Mouse (Mus musculus) megakaryocyte, embryonic 14.5 days (primary cell): ENCODE data around the gene Gpc6. TPM values are rescaled to one million over a fixed set of nuclear protein-coding genes. Genes with fewer than 3 reads are reported as not detected.

Source experiments
- H3K27me3 ChIP-seq: replicated peaks from 2 replicates; pipeline ENCODE3; 2012; ENCODE audit warnings: inconsistent platforms
- H3K36me3 ChIP-seq: replicated peaks from 2 replicates; pipeline ENCODE3; 2012; ENCODE audit warnings: low read length, inconsistent platforms, mixed read lengths
- H3K4me1 ChIP-seq: 2 replicates; pipeline ENCODE4 v1.6.1; 2012; ENCODE audit warnings: inconsistent platforms
- H3K4me3 ChIP-seq: replicated peaks from 2 replicates; pipeline ENCODE3; 2012; ENCODE audit warnings: moderate library complexity, mild to moderate bottlenecking, inconsistent platforms
- H3K9me3 ChIP-seq: 2 replicates; pipeline ENCODE4 v1.6.1; 2012; ENCODE audit warnings: inconsistent platforms
- FLI1 ChIP-seq: IDR thresholded peaks from 2 replicates; pipeline ENCODE4 v1.6.1; 2012; ENCODE audit warnings: low read length, inconsistent platforms, mixed read lengths
- GATA1 ChIP-seq: IDR thresholded peaks from 3 replicates; pipeline ENCODE4 v1.6.1; 2012; ENCODE audit warnings: mixed read lengths, low read length, inconsistent platforms, borderline replicate concordance
- polyA plus RNA-seq: library from polyadenylated mRNA; stranded (reverse); fragments of >175 nt; gene quantifications from 2 replicates; pipeline ENCODE4 v1.2.3, GENCODE M21; 2012; ENCODE audit warnings: low replicate concordance; ENCODE audit not compliant: insufficient read depth

Gene Gpc6
- polyA plus RNA-seq, 1 experiment, result not detected

DNA sequence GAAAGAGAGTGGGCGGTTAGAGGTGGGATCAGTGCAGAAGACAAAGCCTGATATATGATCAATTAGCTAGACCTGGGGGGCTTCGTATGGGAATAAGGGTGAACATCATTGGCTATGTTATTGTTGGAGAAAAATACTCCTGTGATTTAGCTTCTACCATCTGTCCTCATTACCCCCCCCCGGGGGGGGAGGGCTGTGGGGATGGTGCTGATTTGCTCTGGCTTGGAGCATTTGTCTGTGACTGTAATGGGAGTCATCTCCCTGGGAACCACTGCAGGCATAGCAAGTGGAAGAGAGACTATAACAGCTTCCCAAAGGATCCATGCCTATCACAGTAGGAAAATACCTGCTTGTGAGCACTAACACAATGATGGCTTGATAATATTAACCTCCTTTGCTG is 783.7 kb downstream of the Gpc6 start:
- TF ChIP-seq FLI1, result no peak
- no peak for TF ChIP-seq GATA1
- peaks cover 42% of the 10 kb centered on the region for H3K9me3 ChIP-seq
- H3K4me1 ChIP-seq, result no peaks in the 10 kb centered on the region
- H3K36me3 ChIP-seq, result no peaks in the 10 kb centered on the region
- H3K4me3 ChIP-seq, result no peak overlapping the region
- no peaks in the 10 kb centered on the region for H3K27me3 ChIP-seq

GRCm38 (mm10) chr14:117710463-117710911 is 785.4 kb downstream of the Gpc6 start:
- Histone ChIP-seq H3K27me3 (no peaks in the 10 kb centered on the region), H3K4me3 (no peak overlapping the region), H3K4me1 (no peaks in the 10 kb centered on the region), H3K36me3 (no peaks in the 10 kb centered on the region), H3K9me3 (peaks cover 41% of the 10 kb centered on the region)
- no peak for TF ChIP-seq GATA1
- TF ChIP-seq FLI1, result no peak

- H3K4me3 ChIP-seq, result no peak overlapping the region
- TF ChIP-seq GATA1 (no peak), FLI1 (no peak)
- H3K4me1 ChIP-seq, result no peaks in the 10 kb centered on the region
- no peaks in the 10 kb centered on the region for H3K27me3 ChIP-seq
- H3K36me3 ChIP-seq, result no peaks in the 10 kb centered on the region
- peaks cover 39% of the 10 kb centered on the region for H3K9me3 ChIP-seq
Measured at GRCm38 (mm10) chr14:117712311-117712710, 787.2 kb downstream of the Gpc6 start.

GRCm38 (mm10) chr14:117714165-117714564 is 789.0 kb downstream of the Gpc6 start:
- Histone ChIP-seq H3K36me3 (no peaks in the 10 kb centered on the region), H3K9me3 (peaks cover 43% of the 10 kb centered on the region)

GRCm38 (mm10) chr14:117716305-117716704 is 791.2 kb downstream of the Gpc6 start:
- Histone ChIP-seq H3K4me3 (no peak overlapping the region), H3K27me3 (no peaks in the 10 kb centered on the region), H3K9me3 (peaks cover 33% of the 10 kb centered on the region), H3K36me3 (no peaks in the 10 kb centered on the region), H3K4me1 (no peaks in the 10 kb centered on the region)
- TF ChIP-seq GATA1, result no peak
- TF ChIP-seq FLI1, result no peak

More at GRCm38 (mm10) chr14:117714165-117714564, 789.0 kb downstream of the Gpc6 start:
- TF ChIP-seq GATA1 (no peak), FLI1 (no peak)
- Histone ChIP-seq H3K4me1 (no peaks in the 10 kb centered on the region), H3K4me3 (no peak overlapping the region), H3K27me3 (no peaks in the 10 kb centered on the region)

DNA sequence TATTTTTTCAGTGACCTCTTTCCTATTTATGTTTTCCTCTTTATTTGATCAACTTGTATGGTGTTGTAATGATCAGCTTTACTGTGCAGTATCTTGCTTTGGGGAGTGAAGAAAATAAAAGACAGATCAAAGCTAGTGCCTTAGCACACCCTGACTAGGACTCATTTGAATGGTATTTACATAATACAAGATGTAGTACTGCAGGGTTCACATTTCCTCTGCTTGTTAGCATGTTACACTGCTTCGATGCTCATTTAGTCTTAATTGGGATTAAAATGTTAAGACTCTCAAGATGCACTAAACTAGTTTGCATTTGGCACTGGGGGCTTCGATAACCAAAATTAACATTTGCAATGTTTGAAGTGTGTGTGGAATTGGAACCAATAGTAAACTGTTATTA is 803.6 kb downstream of the Gpc6 start:
- no peaks in the 10 kb centered on the region for H3K27me3 ChIP-seq
- H3K4me1 ChIP-seq, result no peaks in the 10 kb centered on the region
- H3K4me3 ChIP-seq, result no peak overlapping the region
- no peak for TF ChIP-seq FLI1
- TF ChIP-seq GATA1, result no peak
- H3K9me3 ChIP-seq, result peaks cover 14% of the 10 kb centered on the region
- no peaks in the 10 kb centered on the region for H3K36me3 ChIP-seq

DNA sequence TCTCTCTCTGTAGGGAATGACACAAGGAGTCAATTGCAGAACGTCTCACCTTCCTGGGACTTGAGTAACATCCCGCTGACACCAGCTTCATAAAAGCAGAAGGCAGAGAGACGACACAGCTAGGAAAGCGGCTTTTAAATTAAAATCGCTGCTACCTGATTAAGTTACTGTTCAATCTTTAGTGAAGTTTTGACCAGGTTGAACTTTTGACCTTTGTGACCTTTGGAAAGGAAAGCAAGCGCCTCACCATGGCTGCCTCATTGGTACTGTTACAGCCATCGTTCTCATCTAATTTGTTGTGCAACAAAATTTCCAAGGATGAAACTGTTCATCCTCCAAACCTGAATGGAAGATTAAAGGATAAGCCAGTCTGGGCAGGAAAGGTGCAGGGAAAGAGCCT is 830.1 kb downstream of the Gpc6 start:
- TF ChIP-seq FLI1 (no peak), GATA1 (no peak)
- H3K27me3 ChIP-seq, result no peaks in the 10 kb centered on the region
- H3K4me3 ChIP-seq, result no peak overlapping the region
- peaks cover 45% of the 10 kb centered on the region for H3K9me3 ChIP-seq
- no peaks in the 10 kb centered on the region for H3K36me3 ChIP-seq
- no peaks in the 10 kb centered on the region for H3K4me1 ChIP-seq

DNA sequence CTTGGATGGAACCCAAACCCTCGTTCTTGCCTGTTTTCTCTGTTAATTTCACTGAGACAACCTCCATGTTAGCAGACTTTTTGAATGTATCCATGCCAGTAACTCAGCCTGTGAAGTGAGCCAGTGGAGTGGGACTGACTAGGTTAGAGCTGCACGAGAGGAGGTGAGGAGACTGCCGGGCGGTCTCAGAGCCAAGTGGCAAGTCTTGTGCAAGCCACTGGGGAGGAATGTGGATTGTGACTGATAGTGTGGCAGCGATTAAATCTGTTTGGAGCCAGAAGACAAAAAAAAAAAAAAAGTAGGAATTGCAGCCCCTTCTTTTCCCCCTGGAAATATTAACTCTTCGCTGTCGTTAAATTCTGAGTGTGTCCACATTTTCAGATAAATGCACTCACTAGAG is 831.4 kb downstream of the Gpc6 start:
- Histone ChIP-seq H3K9me3 (peaks cover 37% of the 10 kb centered on the region), H3K36me3 (no peaks in the 10 kb centered on the region), H3K4me1 (no peaks in the 10 kb centered on the region), H3K27me3 (no peaks in the 10 kb centered on the region), H3K4me3 (no peak overlapping the region)
- TF ChIP-seq GATA1 (no peak), FLI1 (no peak)

DNA sequence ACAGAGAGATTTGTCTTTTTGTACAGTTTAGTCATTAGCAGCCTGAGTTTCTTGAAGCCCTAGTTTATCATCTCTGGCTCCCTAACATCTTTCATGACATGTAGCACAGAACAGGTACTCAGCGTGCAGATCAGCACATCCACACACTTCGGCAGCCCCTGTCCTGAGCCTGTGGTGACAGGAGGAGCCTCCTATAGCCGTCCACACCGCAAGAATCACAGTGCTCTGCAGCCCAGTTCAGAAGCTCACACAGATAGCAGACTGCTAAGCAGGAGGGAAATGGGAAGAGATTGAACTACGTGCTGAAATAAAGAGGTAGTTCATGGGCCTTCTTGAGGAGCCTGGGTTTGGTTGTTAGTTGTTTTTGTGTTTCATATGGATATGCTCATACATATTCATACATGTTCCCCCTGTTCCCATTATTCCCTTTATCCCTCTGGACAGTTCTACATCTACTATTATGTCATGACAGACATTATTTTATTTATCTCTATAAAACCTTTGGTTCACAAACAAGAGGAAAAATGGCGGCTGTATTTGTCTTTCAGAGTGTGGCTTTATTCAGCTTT is 832.8 kb downstream of the Gpc6 start:
- TF ChIP-seq GATA1 (no peak), FLI1 (no peak)
- Histone ChIP-seq H3K4me1 (no peaks in the 10 kb centered on the region), H3K27me3 (no peaks in the 10 kb centered on the region), H3K36me3 (no peaks in the 10 kb centered on the region), H3K4me3 (no peak overlapping the region), H3K9me3 (peaks cover 43% of the 10 kb centered on the region)

GRCm38 (mm10) chr14:117760830-117761517 is 835.9 kb downstream of the Gpc6 start:
- Histone ChIP-seq H3K4me1 (no peaks in the 10 kb centered on the region), H3K27me3 (no peaks in the 10 kb centered on the region), H3K9me3 (peaks cover 51% of the 10 kb centered on the region), H3K36me3 (no peaks in the 10 kb centered on the region), H3K4me3 (no peak overlapping the region)
- no peak for TF ChIP-seq GATA1
- no peak for TF ChIP-seq FLI1

GRCm38 (mm10) chr14:117762934-117763333 is 837.8 kb downstream of the Gpc6 start:
- TF ChIP-seq FLI1, result no peak
- TF ChIP-seq GATA1, result no peak
- Histone ChIP-seq H3K4me3 (no peak overlapping the region), H3K27me3 (no peaks in the 10 kb centered on the region), H3K36me3 (no peaks in the 10 kb centered on the region), H3K4me1 (no peaks in the 10 kb centered on the region), H3K9me3 (peaks cover 36% of the 10 kb centered on the region)
